Mouse (Mus musculus): ENCODE data around the gene Lrrc52. TPM values are rescaled to one million over a fixed set of nuclear protein-coding genes. Genes with fewer than 3 reads are reported as not detected.

Lrrc52 gene
- polyA plus RNA-seq, 1 experiment from 2014 or later = not detected

DNA sequence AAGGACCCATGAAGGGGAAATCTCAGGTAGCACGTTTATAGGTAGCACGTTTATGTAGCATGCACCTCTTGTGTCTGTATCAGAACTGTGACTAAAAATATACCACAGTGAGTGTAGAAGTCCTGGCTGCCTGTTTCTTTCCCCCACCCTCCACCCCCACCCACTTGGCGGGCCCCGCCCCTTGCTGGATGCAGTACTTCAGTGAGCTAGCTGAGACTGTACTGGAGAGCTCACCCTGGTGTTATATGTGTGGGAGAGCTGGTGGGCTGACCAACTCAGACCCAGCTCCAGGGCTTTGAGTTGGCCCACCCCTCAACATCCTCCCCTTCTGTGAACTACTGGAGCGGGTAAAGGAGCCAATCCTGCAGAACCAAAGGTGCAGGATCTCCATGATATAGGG, 41.0 kb downstream of the Lrrc52 start:
- no peak overlapping the region for H3K27ac ChIP-seq (ENCODE audit: low read depth, low read length)
- no peaks in the 10 kb centered on the region for H3K9me3 ChIP-seq (ENCODE audit: control insufficient read depth, low read length)
- no peaks in the 10 kb centered on the region for H3K36me3 ChIP-seq (ENCODE audit: control insufficient read depth, insufficient read depth, low read length)
- H3K4me2 ChIP-seq (ENCODE audit: low read depth) = no peak overlapping the region
- no peaks in the 10 kb centered on the region for H3K4me1 ChIP-seq (ENCODE audit: control insufficient read depth, insufficient read depth, low read length)
- ATAC-seq (ENCODE audit: insufficient read depth, low FRiP score, low TSS enrichment) (no peak), DNase-seq (ENCODE audit: low spot score) (no peak)
- H3K4me3 ChIP-seq (ENCODE audit: low read depth, low read length) = no peak overlapping the region
- WGBS = 82% methylated on average over 5 of the region's 5 CpGs
- no peaks in the 10 kb centered on the region for H3K27me3 ChIP-seq (ENCODE audit: control insufficient read depth, insufficient read depth, low read length)
- H3K9ac ChIP-seq (ENCODE audit: low read length) = no peak overlapping the region

DNA sequence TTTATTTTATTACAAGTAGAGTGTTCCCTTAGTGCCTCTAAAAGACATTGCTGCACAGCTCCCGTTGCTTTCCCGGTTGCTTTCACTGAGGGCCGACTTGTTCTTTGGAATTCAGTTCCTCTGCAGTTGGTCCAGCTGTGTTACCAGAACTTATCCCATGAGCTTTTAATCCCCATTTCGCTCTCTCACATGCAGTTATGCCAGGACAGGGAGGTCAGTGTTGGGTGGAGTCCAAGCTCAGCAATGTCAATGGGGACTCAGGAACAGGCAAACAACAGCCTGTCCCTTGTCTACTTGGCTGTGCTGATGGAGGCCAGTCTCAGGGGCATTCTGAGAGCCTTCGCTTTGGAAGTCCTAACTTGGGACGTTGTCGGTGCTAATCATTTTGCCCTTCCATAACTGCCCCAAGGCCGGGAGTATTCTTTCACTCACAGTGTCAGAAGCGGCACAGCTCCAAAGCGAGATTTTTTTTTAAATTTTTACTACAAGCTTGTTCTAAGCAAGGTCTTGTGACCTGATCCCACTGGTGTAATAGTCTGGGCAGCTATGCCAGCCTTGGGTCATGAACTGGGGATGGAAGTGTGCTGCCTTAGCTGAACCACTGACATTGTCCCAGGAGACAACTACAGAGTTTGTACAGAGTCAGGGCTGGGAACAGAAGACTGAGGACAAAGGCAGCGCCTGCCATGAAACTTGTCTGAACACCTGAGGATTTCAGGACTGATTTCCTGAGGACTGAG, 43.9 kb downstream of the Lrrc52 start:
- H3K9me3 ChIP-seq (ENCODE audit: control insufficient read depth, low read length) = no peaks in the 10 kb centered on the region
- no peaks in the 10 kb centered on the region for H3K36me3 ChIP-seq (ENCODE audit: control insufficient read depth, insufficient read depth, low read length)
- no peaks in the 10 kb centered on the region for H3K4me1 ChIP-seq (ENCODE audit: control insufficient read depth, insufficient read depth, low read length)
- no peak for ATAC-seq (ENCODE audit: insufficient read depth, low FRiP score, low TSS enrichment)
- no peaks in the 10 kb centered on the region for H3K27me3 ChIP-seq (ENCODE audit: control insufficient read depth, insufficient read depth, low read length)
- WGBS = 83% methylated on average over 11 of the region's 11 CpGs
- H3K9ac ChIP-seq (ENCODE audit: low read length) = no peak overlapping the region
- H3K4me3 ChIP-seq (ENCODE audit: low read depth, low read length) = no peak overlapping the region
- no peak for DNase-seq (ENCODE audit: low spot score)
- no peak overlapping the region for H3K27ac ChIP-seq (ENCODE audit: low read depth, low read length)
- no peak overlapping the region for H3K4me2 ChIP-seq (ENCODE audit: low read depth)

DNA sequence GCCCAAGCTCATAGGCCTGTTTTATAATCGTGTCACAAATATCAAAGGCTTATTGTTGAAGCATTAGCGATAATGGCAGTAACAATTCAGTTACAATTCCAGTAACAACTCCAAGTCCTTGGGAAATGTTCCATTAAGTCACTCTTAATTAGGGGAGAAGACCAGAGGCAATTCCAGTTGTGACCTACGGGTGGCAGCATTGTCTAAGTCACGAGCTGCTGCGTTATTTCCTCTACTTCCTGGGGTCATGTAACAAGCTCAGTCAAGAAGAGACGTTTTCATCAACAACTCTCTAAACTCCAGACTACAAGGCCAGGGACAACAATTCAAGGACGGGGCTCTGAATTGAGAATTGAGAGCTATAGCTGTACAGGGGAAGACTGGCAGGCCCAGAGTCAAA, 51.7 kb downstream of the Lrrc52 start:
- DNase-seq (ENCODE audit: low spot score) (peak; percentile 81), ATAC-seq (ENCODE audit: insufficient read depth, low FRiP score, low TSS enrichment) (no peak)
- WGBS = 3% methylated on average over 7 of the region's 7 CpGs
- no peak overlapping the region for H3K9ac ChIP-seq (ENCODE audit: low read length)
- H3K4me1 ChIP-seq (ENCODE audit: control insufficient read depth, insufficient read depth, low read length) = no peaks in the 10 kb centered on the region
- no peaks in the 10 kb centered on the region for H3K27me3 ChIP-seq (ENCODE audit: control insufficient read depth, insufficient read depth, low read length)
- no peak overlapping the region for H3K4me2 ChIP-seq (ENCODE audit: low read depth)
- H3K9me3 ChIP-seq (ENCODE audit: control insufficient read depth, low read length) = no peaks in the 10 kb centered on the region
- H3K36me3 ChIP-seq (ENCODE audit: control insufficient read depth, insufficient read depth, low read length) = no peaks in the 10 kb centered on the region
- H3K4me3 ChIP-seq (ENCODE audit: low read depth, low read length) = no peak overlapping the region
- H3K27ac ChIP-seq (ENCODE audit: low read depth, low read length) = no peak overlapping the region

DNA sequence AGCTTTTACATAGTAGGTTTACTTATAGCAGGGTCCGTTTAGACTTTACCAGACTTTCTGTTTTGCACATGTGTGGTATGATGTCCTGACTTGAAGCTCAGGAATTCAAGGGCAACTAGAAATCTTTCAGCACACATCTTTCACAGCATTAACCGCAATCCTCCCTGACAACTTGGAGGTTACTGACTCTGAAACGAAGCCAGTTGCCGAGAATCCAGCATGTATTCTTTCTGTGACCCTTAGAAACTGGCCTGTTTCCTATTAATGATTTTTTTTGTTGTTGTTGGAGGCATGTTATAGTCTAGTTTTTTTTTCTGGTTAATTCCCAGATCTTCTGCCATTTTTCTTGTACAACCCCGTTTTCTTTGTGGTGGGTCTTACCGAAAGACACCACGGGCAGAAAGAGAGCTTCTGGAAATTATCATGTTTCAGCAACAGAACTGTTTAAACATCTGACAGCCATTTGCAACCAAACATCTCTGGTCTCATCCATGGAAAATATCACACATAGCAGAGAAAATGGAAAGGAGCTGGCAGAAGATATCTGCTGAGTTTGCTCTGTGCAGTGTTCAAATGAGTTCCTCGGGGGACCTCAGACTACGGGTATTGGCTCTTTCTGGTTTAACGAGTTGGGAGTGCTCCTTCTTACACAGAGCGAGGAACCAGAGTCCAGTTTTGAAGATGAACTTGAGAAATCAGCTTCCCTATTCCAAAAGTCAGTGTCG, 54.4 kb downstream of the Lrrc52 start:
- Histone ChIP-seq H3K27ac (ENCODE audit: low read depth, low read length) (no peak overlapping the region), H3K4me2 (ENCODE audit: low read depth) (no peak overlapping the region)

DNA sequence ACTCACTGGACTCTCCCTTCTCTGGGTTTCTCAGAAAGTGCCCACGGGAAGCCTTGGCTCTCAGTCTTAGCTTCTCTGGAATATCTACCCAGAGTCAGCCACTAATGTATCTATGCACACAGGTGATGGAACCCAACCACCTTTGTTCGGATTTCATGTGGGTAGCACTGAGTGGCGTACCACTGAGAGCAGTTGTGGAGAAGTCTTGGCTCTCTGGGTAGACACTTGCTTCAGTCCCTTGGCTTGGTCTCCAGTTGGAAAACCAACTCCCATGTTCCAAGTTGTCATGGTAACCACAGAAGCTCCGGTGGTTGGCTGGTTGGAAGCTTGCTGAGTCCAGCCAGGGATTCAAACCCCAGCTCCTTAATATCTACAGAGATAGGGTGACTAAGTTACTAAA, 57.0 kb downstream of the Lrrc52 start:
- no peaks in the 10 kb centered on the region for H3K36me3 ChIP-seq (ENCODE audit: control insufficient read depth, insufficient read depth, low read length)
- no peaks in the 10 kb centered on the region for H3K4me1 ChIP-seq (ENCODE audit: control insufficient read depth, insufficient read depth, low read length)
- 82% methylated on average over 4 of the region's 4 CpGs for WGBS
- no peaks in the 10 kb centered on the region for H3K9me3 ChIP-seq (ENCODE audit: control insufficient read depth, low read length)
- no peak overlapping the region for H3K4me3 ChIP-seq (ENCODE audit: low read depth, low read length)
- no peak overlapping the region for H3K27ac ChIP-seq (ENCODE audit: low read depth, low read length)
- H3K27me3 ChIP-seq (ENCODE audit: control insufficient read depth, insufficient read depth, low read length) = no peaks in the 10 kb centered on the region
- ATAC-seq (ENCODE audit: insufficient read depth, low FRiP score, low TSS enrichment) (no peak), DNase-seq (ENCODE audit: low spot score) (no peak)
- H3K4me2 ChIP-seq (ENCODE audit: low read depth) = no peak overlapping the region
- no peak overlapping the region for H3K9ac ChIP-seq (ENCODE audit: low read length)

More for the DNA sequence above, 54.4 kb downstream of the Lrrc52 start:
- no peak for DNase-seq (ENCODE audit: low spot score)
- no peak for ATAC-seq (ENCODE audit: insufficient read depth, low FRiP score, low TSS enrichment)
- Histone ChIP-seq H3K9me3 (ENCODE audit: control insufficient read depth, low read length) (no peaks in the 10 kb centered on the region), H3K36me3 (ENCODE audit: control insufficient read depth, insufficient read depth, low read length) (no peaks in the 10 kb centered on the region), H3K27me3 (ENCODE audit: control insufficient read depth, insufficient read depth, low read length) (no peaks in the 10 kb centered on the region), H3K4me3 (ENCODE audit: low read depth, low read length) (no peak overlapping the region), H3K9ac (ENCODE audit: low read length) (no peak overlapping the region), H3K4me1 (ENCODE audit: control insufficient read depth, insufficient read depth, low read length) (no peaks in the 10 kb centered on the region)
- 84% methylated on average over 12 of the region's 12 CpGs for WGBS

DNA sequence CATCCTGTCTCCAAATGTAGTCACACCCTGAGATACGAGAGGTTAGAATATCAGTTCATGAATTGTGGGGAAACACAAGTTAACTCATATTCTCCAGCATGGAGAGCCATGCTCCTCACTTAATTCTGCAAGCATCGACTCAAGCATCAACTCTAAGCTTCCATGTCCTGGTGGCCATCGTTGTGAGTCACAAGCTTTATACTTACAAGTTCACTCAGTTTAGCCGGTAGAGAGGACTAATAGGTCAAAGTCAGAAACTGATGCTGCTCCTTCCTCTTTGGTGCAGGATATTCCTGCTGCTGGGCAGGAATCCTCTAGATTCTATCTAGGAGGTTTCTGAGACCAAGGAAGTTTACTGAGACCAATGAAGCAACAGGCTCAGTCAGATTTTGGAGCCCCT, 61.3 kb downstream of the Lrrc52 start:
- DNase-seq (ENCODE audit: low spot score) = no peak
- Histone ChIP-seq H3K9me3 (ENCODE audit: control insufficient read depth, low read length) (no peaks in the 10 kb centered on the region), H3K27ac (ENCODE audit: low read depth, low read length) (no peak overlapping the region), H3K4me1 (ENCODE audit: control insufficient read depth, insufficient read depth, low read length) (no peaks in the 10 kb centered on the region), H3K27me3 (ENCODE audit: control insufficient read depth, insufficient read depth, low read length) (no peaks in the 10 kb centered on the region), H3K4me3 (ENCODE audit: low read depth, low read length) (no peak overlapping the region), H3K36me3 (ENCODE audit: control insufficient read depth, insufficient read depth, low read length) (no peaks in the 10 kb centered on the region), H3K4me2 (ENCODE audit: low read depth) (no peak overlapping the region), H3K9ac (ENCODE audit: low read length) (no peak overlapping the region)
- no peak for ATAC-seq (ENCODE audit: insufficient read depth, low FRiP score, low TSS enrichment)
- WGBS = 82% methylated on average over 4 of the region's 4 CpGs

Other genes starting within 250 kb of the Lrrc52 start
- 116 and 119 TPM in 2 replicates for gene Uck2, start 181.5 kb downstream of the Lrrc52 start, polyA plus RNA-seq (2014; fragmentation: Nextera tagmentation; extraction: Ambion mirVana)
- gene Tmco1, start 158.4 kb downstream of the Lrrc52 start, polyA plus RNA-seq (2014; fragmentation: Nextera tagmentation; extraction: Ambion mirVana) = 81.9 and 93.0 TPM in 2 replicates
- gene Aldh9a1, start 116.8 kb downstream of the Lrrc52 start, polyA plus RNA-seq (2014; fragmentation: Nextera tagmentation; extraction: Ambion mirVana) = 36.0 and 36.4 TPM in 2 replicates
- 71.1 and 78.0 TPM in 2 replicates for gene Mgst3, start 72.9 kb downstream of the Lrrc52 start, polyA plus RNA-seq (2014; fragmentation: Nextera tagmentation; extraction: Ambion mirVana)
- 8.2 and 10.2 TPM in 2 replicates for gene Rxrg, start 131.6 kb upstream of the Lrrc52 start, polyA plus RNA-seq (2014; fragmentation: Nextera tagmentation; extraction: Ambion mirVana)
- 2.8 and 3.7 TPM in 2 replicates for gene Lmx1a, start 222.5 kb upstream of the Lrrc52 start, polyA plus RNA-seq (2014; fragmentation: Nextera tagmentation; extraction: Ambion mirVana)